Mouse (Mus musculus): ENCODE results near the gene Ctu2. TPM values are rescaled to one million over a fixed set of nuclear protein-coding genes. Genes with fewer than 3 reads are reported as not detected.

Gene Ctu2
- polyA plus RNA-seq, 1 experiment from 2014 or later = 29.6 TPM

DNA sequence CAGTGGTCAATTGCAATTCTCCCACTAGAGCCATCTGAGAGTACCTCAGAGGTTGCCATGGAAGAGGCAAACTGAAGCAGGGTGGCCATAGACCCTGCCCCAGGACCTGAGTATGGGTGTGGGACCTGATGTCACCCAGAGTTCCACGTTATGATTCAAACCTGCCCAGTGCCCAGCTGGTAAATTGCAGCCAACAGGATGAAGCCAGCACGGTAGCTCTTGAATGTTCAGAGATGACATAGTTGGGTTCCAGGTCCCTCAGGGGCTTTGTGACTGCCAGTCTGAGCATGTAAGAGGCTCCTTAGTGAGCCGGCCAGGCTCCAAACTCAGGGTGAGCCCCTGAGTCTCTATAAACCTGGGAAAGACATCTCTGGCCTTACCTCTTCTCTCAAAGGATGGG lies 50.1 kb downstream of the Ctu2 start:
- Histone ChIP-seq H3K27ac (replicated peaks) (peak overlapping the region; percentile 91), H3K9ac (peak overlapping the region; percentile 67), H3K27me3 (replicated peaks) (no peaks in the 10 kb centered on the region), H3K36me3 (peaks cover 12% of the 10 kb centered on the region; the same call in 1 of the 2 replicates), H3K4me3 (no peak overlapping the region), H3K4me1 (peaks cover 73% of the 10 kb centered on the region), H3K4me2 (peak overlapping the region; percentile 61), H3K9me3 (no peaks in the 10 kb centered on the region)
- WGBS = 36% methylated on average over 3 of the region's 3 CpGs
- no peak for ATAC-seq (ENCODE audit: extremely low read depth, insufficient number of reproducible peaks, low FRiP score, low TSS enrichment)

DNA sequence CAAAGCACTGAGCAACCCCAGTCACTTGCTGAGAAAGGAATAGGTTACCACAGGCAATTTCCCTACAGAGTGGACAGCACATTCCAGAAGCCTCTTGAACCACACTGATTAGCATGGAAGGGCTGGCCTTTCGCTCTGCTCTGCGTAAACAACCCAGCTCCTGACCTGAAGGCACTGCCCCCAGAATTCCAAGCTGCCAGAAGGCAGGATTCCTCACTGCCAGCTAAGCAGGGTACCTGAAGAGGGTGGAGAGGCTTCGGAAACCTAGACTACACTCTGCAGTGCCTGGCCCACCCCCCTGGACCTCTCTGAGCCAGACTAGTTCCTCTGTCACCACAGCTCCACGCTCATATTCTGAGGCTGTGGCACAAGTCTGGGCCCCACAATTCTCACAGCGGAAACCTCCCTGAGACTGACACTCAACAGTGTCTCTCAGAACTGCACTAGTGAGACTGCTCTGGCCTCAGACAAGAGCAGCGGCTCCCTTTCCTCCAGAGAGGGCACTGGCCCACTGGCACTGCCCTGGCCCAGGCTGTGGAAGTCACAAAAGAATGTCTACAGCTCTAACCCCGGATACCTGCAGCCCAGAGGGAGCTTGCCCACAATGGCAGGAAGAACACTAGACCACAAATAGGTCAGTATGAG lies 50.7 kb downstream of the Ctu2 start:
- peak overlapping the region; percentile 61 for H3K4me2 ChIP-seq
- H3K9me3 ChIP-seq = no peaks in the 10 kb centered on the region
- no peak for ATAC-seq (ENCODE audit: extremely low read depth, insufficient number of reproducible peaks, low FRiP score, low TSS enrichment)
- 25% methylated on average over 7 of the region's 7 CpGs for WGBS
- peak overlapping the region; percentile 91 for H3K27ac ChIP-seq (replicated peaks)
- peak overlapping the region; percentile 67 for H3K9ac ChIP-seq
- H3K36me3 ChIP-seq = peaks cover 12% of the 10 kb centered on the region; the same call in 1 of the 2 replicates
- H3K27me3 ChIP-seq (replicated peaks) = no peaks in the 10 kb centered on the region
- H3K4me3 ChIP-seq = no peak overlapping the region
- peaks cover 78% of the 10 kb centered on the region for H3K4me1 ChIP-seq

DNA sequence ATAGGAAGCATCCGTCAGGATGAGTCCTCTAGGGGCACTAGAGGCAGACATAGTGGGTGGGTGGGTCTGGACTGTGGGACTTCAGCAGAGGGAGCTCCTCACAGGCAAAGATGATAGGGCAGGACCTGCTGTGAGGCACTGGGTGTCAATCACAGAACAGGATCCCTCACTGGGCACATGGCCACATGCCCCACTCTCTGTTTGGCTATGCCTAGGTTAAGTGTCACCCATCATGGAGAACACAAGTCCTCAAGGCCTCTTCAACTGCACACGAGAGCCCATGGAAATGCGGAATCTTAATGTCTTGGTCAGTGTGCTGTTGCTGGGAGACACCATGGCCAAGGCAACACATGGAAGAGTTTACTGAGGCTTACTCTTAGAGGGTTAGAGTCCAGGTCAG lies 52.0 kb downstream of the Ctu2 start:
- WGBS = 95% methylated on average over 3 of the region's 3 CpGs
- ATAC-seq (ENCODE audit: extremely low read depth, insufficient number of reproducible peaks, low FRiP score, low TSS enrichment) = no peak

DNA sequence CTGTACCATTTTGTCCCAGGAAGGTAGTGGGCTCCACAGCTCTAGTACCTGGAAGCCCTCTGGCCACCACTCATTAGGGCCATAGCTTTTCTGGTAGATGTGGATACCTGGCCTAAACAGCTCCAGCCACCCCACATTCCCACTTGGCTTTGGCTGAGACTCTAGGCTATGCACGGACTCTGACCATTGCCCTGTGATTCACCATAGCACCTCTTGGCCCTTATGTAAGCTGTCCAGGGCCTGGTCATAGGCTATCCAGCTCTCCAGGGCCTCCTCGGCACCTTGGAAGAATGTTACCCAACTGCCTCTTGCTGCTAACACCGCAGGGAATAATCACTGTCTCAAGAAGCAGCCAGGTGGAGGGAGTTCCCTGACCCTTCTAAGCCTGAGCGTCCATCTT lies 53.2 kb downstream of the Ctu2 start:
- Histone ChIP-seq H3K4me1 (peaks cover 72% of the 10 kb centered on the region), H3K4me2 (no peak overlapping the region), H3K9ac (no peak overlapping the region), H3K27me3 (replicated peaks) (no peaks in the 10 kb centered on the region), H3K9me3 (no peaks in the 10 kb centered on the region), H3K36me3 (peaks cover 16% of the 10 kb centered on the region), H3K4me3 (no peak overlapping the region), H3K27ac (replicated peaks) (no peak overlapping the region)
- WGBS = 86% methylated on average over 4 of the region's 4 CpGs
- ATAC-seq (ENCODE audit: extremely low read depth, insufficient number of reproducible peaks, low FRiP score, low TSS enrichment) = no peak

More for the DNA sequence above, 52.0 kb downstream of the Ctu2 start:
- H3K9me3 ChIP-seq = no peaks in the 10 kb centered on the region
- H3K36me3 ChIP-seq = peaks cover 11% of the 10 kb centered on the region
- H3K4me3 ChIP-seq = no peak overlapping the region
- no peak overlapping the region for H3K9ac ChIP-seq
- H3K27me3 ChIP-seq (replicated peaks) = no peaks in the 10 kb centered on the region
- peak overlapping the region; percentile 32; the same call in 1 of the 2 replicates for H3K27ac ChIP-seq (replicated peaks)
- H3K4me2 ChIP-seq = no peak overlapping the region
- H3K4me1 ChIP-seq = peaks cover 77% of the 10 kb centered on the region

DNA sequence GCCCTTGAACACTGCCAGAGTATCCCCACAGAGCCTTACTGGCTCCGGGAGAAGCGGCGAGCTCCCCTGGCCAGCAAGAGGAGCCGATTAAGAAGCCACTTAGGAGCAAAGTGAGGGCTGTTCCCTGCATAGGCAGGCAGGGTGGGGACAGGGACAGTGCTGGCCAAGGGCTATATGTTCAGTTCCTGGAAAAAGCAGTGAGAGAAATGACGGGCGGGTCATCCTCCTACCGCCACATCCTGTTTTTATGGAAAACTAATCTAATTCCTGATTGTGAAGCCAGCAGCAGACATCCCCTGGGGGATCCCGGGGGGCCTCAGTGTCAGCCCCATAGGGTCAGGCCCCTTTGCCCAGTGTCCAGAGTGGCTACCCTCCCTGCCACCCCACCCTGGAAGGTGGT lies 55.4 kb downstream of the Ctu2 start:
- Histone ChIP-seq H3K4me3 (no peak overlapping the region), H3K27ac (replicated peaks) (peak overlapping the region; percentile 82), H3K27me3 (replicated peaks) (no peaks in the 10 kb centered on the region), H3K36me3 (peaks cover 26% of the 10 kb centered on the region), H3K4me2 (peak overlapping the region; percentile 31; the same call in 1 of the 2 replicates), H3K9ac (peak overlapping the region; percentile 52; the same call in 1 of the 2 replicates), H3K4me1 (peaks cover 61% of the 10 kb centered on the region), H3K9me3 (no peaks in the 10 kb centered on the region)
- ATAC-seq (ENCODE audit: extremely low read depth, insufficient number of reproducible peaks, low FRiP score, low TSS enrichment) = no peak
- WGBS = 58% methylated on average over 8 of the region's 8 CpGs

Small RNA genes lying within 50 kb of the gene (microRNA-seq; reads per million reads assigned to microRNA genes)
- gene Gm24366 = not detected

Other genes starting within 250 kb of the Ctu2 start
- 3.8 TPM in 2 replicates for gene Zfpm1, start 194.0 kb upstream of the Ctu2 start, polyA plus RNA-seq (2015; fragmentation: Nextera tagmentation; extraction: Ambion mirVana)
- gene Trhr2, start 115.4 kb upstream of the Ctu2 start, polyA plus RNA-seq (2015; fragmentation: Nextera tagmentation; extraction: Ambion mirVana) = not detected in 2 replicates
- 30.4 and 31.1 TPM in 2 replicates for gene Zc3h18, start 99.5 kb upstream of the Ctu2 start, polyA plus RNA-seq (2015; fragmentation: Nextera tagmentation; extraction: Ambion mirVana)
- gene Il17c, start 54.1 kb upstream of the Ctu2 start, polyA plus RNA-seq (2015; fragmentation: Nextera tagmentation; extraction: Ambion mirVana) = not detected in 2 replicates
- gene Cyba, start 43.2 kb upstream of the Ctu2 start, polyA plus RNA-seq (2015; fragmentation: Nextera tagmentation; extraction: Ambion mirVana) = 170 and 202 TPM in 2 replicates
- 19.7 and 21.8 TPM in 2 replicates for gene Mvd, start 32.7 kb upstream of the Ctu2 start, polyA plus RNA-seq (2015; fragmentation: Nextera tagmentation; extraction: Ambion mirVana)
- gene Snai3, start 15.4 kb upstream of the Ctu2 start, polyA plus RNA-seq (2015; fragmentation: Nextera tagmentation; extraction: Ambion mirVana) = 2.4 and 3.1 TPM in 2 replicates
- 33.2 and 42.0 TPM in 2 replicates for gene Rnf166, start 79 bp upstream of the Ctu2 start, polyA plus RNA-seq (2015; fragmentation: Nextera tagmentation; extraction: Ambion mirVana)
- 12.9 and 15.4 TPM in 2 replicates for gene Piezo1, start 75.2 kb downstream of the Ctu2 start, polyA plus RNA-seq (2015; fragmentation: Nextera tagmentation; extraction: Ambion mirVana)
- gene Cdt1, start 91.9 kb downstream of the Ctu2 start, polyA plus RNA-seq (2015; fragmentation: Nextera tagmentation; extraction: Ambion mirVana) = 31.0 and 34.6 TPM in 2 replicates
- gene Aprt, start 100.8 kb downstream of the Ctu2 start, polyA plus RNA-seq (2015; fragmentation: Nextera tagmentation; extraction: Ambion mirVana) = 251 and 271 TPM in 2 replicates
- gene Galns, start 135.3 kb downstream of the Ctu2 start, polyA plus RNA-seq (2015; fragmentation: Nextera tagmentation; extraction: Ambion mirVana) = 11.1 and 11.9 TPM in 2 replicates
- 55.6 and 74.0 TPM in 2 replicates for gene Trappc2l, start 135.5 kb downstream of the Ctu2 start, polyA plus RNA-seq (2015; fragmentation: Nextera tagmentation; extraction: Ambion mirVana)
- gene Pabpn1l, start 146.6 kb downstream of the Ctu2 start, polyA plus RNA-seq (2015; fragmentation: Nextera tagmentation; extraction: Ambion mirVana) = not detected in 2 replicates
- 4.2 and 4.8 TPM in 2 replicates for gene Cbfa2t3, start 223.0 kb downstream of the Ctu2 start, polyA plus RNA-seq (2015; fragmentation: Nextera tagmentation; extraction: Ambion mirVana)

Measured in heart, embryonic 13.5 days (tissue).